Mouse (Mus musculus) bone marrow, adult 2 months (tissue): Measurements from ENCODE around the gene Gm20538.

ENCODE experiments used
- CTCF ChIP-seq: fragments of 200-500 bp; IDR thresholded peaks from 2 replicates; pipeline ENCODE4 v1.5.1; 2011; ENCODE audit warnings: low read length, control low read depth; ENCODE audit not compliant: control insufficient read depth, insufficient read depth
- POLR2A ChIP-seq: fragments of 200-500 bp; IDR thresholded peaks from 2 replicates; pipeline ENCODE4 v1.6.1; 2011; ENCODE audit warnings: low read depth, mild to moderate bottlenecking, control low read depth, low read length, borderline replicate concordance; ENCODE audit not compliant: control insufficient read depth

DNA sequence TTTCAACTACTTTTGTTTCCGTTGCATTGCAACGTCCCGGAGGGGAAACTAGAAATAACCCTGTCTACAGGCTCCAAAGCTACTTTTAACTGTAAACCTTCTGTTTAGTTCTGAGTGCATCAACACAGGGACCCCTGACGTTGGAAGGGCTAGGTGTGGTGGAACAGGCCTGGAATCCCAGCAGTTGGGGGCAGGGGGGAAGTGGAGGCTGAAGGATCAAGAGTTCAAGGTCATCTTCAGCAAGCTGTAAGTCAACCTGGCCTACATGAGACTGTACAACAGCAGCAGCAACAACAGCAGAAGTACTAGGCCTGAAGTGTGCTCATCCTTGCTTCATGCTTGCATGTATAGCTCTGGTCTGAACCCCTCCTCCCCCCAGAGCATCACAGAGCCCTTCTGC is 35.4 kb upstream of the Gm20538 start:
- TF ChIP-seq CTCF: no peak
- no peak for TF ChIP-seq POLR2A
